Mouse (Mus musculus): ENCODE measurements around the gene Olfr248. TPM values are rescaled to one million over a fixed set of nuclear protein-coding genes. Genes with fewer than 3 reads are reported as not detected.

Olfr248 gene
- polyA plus RNA-seq, 1 experiment from 2014 or later: not detected

Other genes starting within 250 kb of the Olfr248 start
- not detected in 2 replicates for gene Olfr420, start 235.4 kb upstream of the Olfr248 start, polyA plus RNA-seq (2015; fragmentation: Nextera tagmentation; extraction: Ambion mirVana)
- 1.3 and 2.8 TPM in 2 replicates for gene Spta1, start 218.3 kb upstream of the Olfr248 start, polyA plus RNA-seq (2015; fragmentation: Nextera tagmentation; extraction: Ambion mirVana)
- not detected in 2 replicates for gene Olfr419, start 139.0 kb upstream of the Olfr248 start, polyA plus RNA-seq (2015; fragmentation: Nextera tagmentation; extraction: Ambion mirVana)
- gene Mptx1, start 60.5 kb upstream of the Olfr248 start, polyA plus RNA-seq (2015; fragmentation: Nextera tagmentation; extraction: Ambion mirVana): 0.50 and 0.51 TPM in 2 replicates
- not detected in 2 replicates for gene Olfr417, start 25.9 kb upstream of the Olfr248 start, polyA plus RNA-seq (2015; fragmentation: Nextera tagmentation; extraction: Ambion mirVana)
- 0.03 TPM in 1 of 2 replicates, not detected in the other for gene Olfr414, start 33.0 kb downstream of the Olfr248 start, polyA plus RNA-seq (2015; fragmentation: Nextera tagmentation; extraction: Ambion mirVana)
- gene Olfr220, start 51.0 kb downstream of the Olfr248 start, polyA plus RNA-seq (2015; fragmentation: Nextera tagmentation; extraction: Ambion mirVana): not detected in 2 replicates
- 1.4 and 1.8 TPM in 2 replicates for gene Fmn2, start 110.8 kb downstream of the Olfr248 start, polyA plus RNA-seq (2015; fragmentation: Nextera tagmentation; extraction: Ambion mirVana)